Mouse (Mus musculus): ENCODE data around the gene Wnt1.

Wnt1 gene

DNA sequence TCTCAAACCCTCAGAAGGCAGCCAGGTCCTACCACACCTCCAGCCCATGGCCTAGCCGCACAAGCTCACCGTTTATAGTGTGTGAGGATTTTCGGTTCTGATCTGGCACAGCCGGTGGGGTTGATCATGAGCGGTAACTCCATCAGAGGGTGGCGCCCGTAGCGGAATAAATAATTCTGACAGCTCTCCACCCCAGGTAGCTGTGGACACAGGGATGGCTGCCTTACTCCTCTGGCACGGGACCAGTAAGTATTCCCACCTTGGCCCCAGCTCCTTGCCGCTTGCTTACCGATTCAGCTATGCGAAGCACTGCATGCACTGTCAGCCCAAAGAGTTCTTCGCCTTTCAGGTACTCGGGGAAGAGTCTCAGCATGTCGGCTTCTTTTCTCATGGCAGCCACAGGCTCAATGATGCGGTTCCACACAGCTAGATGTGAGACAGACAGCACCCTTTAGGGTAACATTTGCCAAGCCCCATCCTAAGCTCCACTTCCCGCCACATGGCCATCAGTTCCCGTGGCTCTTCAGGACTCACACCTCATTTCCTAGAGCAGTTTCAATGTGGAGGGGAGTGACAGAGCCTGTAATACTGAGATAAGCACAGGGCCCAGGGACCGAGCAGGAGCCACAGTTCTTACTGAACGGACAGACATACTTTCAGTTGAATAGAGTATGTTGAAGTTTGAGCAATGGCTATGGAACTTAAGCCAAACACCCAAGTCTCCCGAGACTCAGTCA, 47.5 kb downstream of the Wnt1 start:
- no peak for DNase-seq (ENCODE audit: low spot score in 2 of 2)

GRCm38 (mm10) chr15:98837743-98838103, 48.1 kb downstream of the Wnt1 start:
- DNase-seq (ENCODE audit: low spot score in 2 of 2) = no peak

- no peak for DNase-seq (ENCODE audit: low spot score in 2 of 2)
Measured at GRCm38 (mm10) chr15:98839161-98839560, 49.5 kb downstream of the Wnt1 start.

DNA sequence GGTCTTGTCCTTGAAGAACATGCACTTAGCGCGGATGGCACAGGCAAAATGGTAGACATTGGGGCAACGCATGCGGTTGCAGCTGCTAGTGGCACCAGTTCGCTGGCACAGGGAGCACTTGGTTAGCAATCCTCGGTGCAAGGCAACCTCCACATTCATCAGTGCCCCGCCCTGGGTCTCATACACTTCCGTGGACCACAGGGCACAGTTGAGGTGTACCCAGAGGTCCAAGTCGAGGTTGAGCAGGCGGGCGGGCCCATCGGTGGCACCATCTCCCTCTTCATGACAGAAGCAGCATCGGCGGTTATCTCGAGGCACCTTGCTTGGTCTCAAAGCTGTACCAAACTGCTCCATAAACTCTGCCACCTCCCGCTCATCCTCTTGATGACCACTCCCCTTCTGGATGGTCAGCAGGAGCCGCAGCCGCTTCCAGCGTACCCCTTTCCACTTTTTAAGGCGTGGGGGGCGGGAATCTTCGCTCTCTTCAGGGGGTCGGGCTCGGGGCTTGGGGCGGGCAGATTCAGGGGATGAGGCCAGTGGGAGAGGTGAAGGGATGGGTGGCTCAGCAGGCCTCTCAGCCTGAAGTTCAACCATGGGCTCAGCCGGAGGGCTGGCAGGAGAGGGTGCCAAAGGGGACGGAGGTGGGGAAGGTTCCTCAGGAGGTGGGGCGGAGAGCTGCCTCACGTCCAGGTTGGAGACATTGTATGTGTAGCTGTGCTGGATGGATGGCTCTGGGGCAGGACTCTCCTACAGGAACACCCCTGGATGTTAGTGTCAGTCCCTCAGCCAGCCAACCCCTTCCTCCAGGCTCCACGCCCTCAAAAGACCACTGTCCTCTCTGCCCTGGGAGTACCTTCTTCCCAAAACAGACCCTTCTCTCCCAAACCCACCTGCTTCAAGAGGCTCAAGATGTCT, 50.3 kb downstream of the Wnt1 start:
- no peak for DNase-seq (ENCODE audit: low spot score in 2 of 2)
